Mouse (Mus musculus) liver, adult 2 months (tissue): ENCODE measurements around the gene Mgat4e.

Experiments
- CTCF ChIP-seq: fragments of 200-500 bp; IDR thresholded peaks from 2 replicates; pipeline ENCODE4 v1.5.1; 2011; ENCODE audit warnings: low read depth, low read length, control low read depth
- POLR2A ChIP-seq: fragments of 200-500 bp; IDR thresholded peaks from 2 replicates; pipeline ENCODE4 v1.6.1; 2011; ENCODE audit warnings: low read length, control low read depth; ENCODE audit not compliant: insufficient read depth; ENCODE audit errors: extremely low read depth

GRCm38 (mm10) chr1:134492276-134492675, 57.2 kb downstream of the Mgat4e start:
- no peak for TF ChIP-seq CTCF
- no peak for TF ChIP-seq POLR2A
